Mouse (Mus musculus) heart, postnatal 10 days (tissue): Measurements from ENCODE around the gene Tm4sf4. TPM values are rescaled to one million over a fixed set of nuclear protein-coding genes. Genes with fewer than 3 reads are reported as not detected.

ENCODE experiments used
- DNase-seq, 2 experiments: peaks; one replicate each; pipeline ENCODE4 v3.0.0; 2021
- intact Hi-C: fragments of 180-260 bp; cut with DNase I; formaldehyde crosslinking; loops from one replicate; pipeline ENCODE4 v1.15.1; 2025
- total RNA-seq, 2 experiments: library from RNA; stranded (reverse); gene quantifications; 2 replicates each; pipeline ENCODE4 v1.2.3; 2021

Tm4sf4 gene
- total RNA-seq, result not detected

DNA sequence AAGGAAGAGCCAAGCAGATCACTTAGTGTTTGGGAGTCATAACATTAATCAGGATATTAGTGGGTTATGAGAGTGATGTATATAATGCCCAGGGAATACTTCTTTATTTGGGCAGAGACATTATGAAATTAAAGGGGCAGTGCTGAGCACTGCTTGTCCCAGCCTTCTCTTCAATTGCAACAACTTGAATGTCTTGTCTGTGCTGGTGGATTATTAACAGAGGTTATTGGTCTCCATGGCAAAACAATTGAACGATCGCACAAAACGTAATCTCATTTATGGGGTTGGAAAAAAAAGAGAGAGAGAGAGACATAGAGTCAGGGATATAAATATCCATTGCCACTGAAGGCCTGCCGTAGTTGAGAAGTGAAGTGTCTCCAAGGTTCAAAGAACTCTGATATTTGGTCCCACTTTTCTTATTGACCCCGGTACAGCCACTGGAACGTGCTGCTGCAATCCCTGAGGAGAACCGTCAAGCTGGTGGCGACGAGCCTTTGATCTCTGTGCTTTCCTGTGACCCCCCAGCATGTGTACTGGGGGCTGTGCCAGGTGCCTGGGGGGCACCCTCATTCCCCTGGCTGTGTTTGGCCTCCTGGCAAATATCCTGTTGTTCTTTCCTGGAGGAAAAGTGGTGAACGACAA lies at the start of gene Tm4sf4:
Gene Tm4sf4 (plus strand): TSS at position 226 of the 642 bp plus-strand sequence.
- intact Hi-C loops, result loop anchor here (1.0 to 5.0 kb wide), 2 partner anchors 24 to 88 kb away; no protein-coding TSS in a partner anchor
- no peak for DNase-seq

- no peak for DNase-seq
- intact Hi-C loops, result no loop called here
These were observed 38.7 kb upstream of the Tm4sf4 start for GRCm38 (mm10) chr3:57386423-57386822.

DNA sequence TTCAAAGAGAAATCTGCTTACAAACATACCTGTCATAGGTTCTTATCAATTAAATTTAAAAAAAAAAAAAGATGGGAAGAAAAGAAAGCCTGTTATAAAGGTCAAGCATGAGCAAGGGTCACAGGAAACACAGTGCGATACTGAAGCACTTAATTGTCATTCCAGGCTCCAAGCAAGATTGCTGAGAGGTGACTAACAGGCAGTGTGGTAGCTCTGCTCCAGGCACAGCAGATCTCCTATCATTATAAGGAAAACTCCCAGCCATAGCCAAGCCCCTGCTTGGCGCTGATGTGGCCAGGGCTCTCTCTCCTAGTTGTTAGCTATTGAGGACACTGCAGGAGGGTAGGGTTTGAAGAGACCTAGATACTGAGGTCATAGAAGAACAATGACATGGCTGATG lies 38.2 kb upstream of the Tm4sf4 start:
- peak in 1 of 2 experiments; percentile 11 for DNase-seq
- intact Hi-C loops, result no loop called here

- no peak for DNase-seq
- intact Hi-C loops, result no loop called here
These were observed 37.5 kb upstream of the Tm4sf4 start for GRCm38 (mm10) chr3:57387593-57387992.

DNA sequence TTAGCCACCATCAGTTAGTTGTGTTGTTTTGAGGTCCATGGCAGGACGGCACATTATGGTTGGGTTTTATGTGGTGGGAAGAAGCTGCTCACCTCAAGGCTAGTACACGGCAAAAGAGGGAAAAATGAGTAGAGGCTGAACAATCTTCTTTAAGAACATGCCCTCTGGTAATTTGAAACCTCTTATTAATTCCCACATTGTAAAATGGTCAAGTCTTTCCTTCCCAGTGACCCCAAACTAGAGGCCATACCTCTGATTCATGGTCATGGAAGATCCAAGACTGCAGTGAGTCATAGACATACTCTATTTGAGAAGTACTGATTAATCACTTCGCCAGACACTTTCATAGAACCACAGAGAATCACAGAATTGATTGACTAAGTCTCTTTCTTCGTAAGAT lies 13.6 kb upstream of the Tm4sf4 start:
- intact Hi-C loops, result no loop called here
- no peak for DNase-seq

- intact Hi-C loops, result no loop called here
- no peak for DNase-seq
These were observed 4.9 kb upstream of the Tm4sf4 start for GRCm38 (mm10) chr3:57420233-57420632.

DNA sequence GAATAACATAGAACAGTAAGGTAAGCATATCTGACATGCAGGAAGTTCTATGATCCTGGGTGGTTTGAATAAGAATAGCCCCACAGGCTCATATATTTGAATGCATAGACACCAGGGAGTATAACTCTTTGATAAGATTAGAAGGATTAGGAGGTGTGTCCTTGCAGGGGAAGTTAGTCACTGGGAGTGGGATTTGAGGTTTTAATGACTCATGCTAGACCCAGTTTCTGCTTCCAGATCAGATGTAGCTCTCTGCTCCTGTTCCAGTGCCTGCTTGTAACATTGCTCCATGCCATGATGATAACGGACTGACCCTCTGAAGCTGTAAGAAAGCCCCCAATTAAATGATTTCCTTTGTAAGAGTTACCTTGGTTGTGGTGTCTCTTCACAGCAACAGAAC lies 4.5 kb upstream of the Tm4sf4 start:
- DNase-seq, result no peak
- intact Hi-C loops, result no loop called here

DNA sequence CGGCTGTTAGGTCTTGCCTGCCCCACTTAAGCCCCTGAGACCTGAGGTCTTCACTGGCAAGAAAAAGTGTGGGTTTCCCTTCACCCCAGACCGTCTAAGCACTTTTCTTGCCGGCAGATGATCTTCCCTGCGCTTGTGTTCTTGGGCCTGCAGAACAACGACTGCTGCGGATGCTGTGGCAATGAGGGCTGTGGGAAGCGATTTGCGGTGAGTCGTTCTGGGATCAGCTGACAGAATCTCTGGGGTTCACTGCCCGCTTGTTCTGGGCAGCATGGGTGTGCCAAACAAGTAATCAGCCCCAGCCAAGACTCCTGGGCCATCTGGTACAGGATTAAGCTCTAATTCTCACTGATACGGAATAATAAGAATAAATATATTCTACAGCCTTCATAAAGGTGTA lies 1.2 kb downstream of the Tm4sf4 start:
- no peak for DNase-seq
- intact Hi-C loops, result loop anchor here (5.0 kb wide), 1 partner anchor 89 kb away; no protein-coding TSS in a partner anchor

- intact Hi-C loops, result loop anchor here (1.0 to 5.0 kb wide), 2 partner anchors 92 to 161 kb away; no protein-coding TSS in a partner anchor
- DNase-seq, result peak; percentile 37 to 41
These were observed 3.8 kb downstream of the Tm4sf4 start for GRCm38 (mm10) chr3:57428682-57429464.

- intact Hi-C loops, result loop anchor here (1.0 to 5.0 kb wide), 2 partner anchors 92 to 161 kb away; no protein-coding TSS in a partner anchor
- peak; percentile 31 to 45 for DNase-seq
These were observed 4.4 kb downstream of the Tm4sf4 start for GRCm38 (mm10) chr3:57429486-57429885.

- peak; percentile 69 to 78 for DNase-seq
- intact Hi-C loops, result no loop called here
These were observed 6.6 kb downstream of the Tm4sf4 start for GRCm38 (mm10) chr3:57431706-57432105.

- intact Hi-C loops, result no loop called here
- DNase-seq, result no peak
These were observed 10.2 kb downstream of the Tm4sf4 start for GRCm38 (mm10) chr3:57435364-57435763.

DNA sequence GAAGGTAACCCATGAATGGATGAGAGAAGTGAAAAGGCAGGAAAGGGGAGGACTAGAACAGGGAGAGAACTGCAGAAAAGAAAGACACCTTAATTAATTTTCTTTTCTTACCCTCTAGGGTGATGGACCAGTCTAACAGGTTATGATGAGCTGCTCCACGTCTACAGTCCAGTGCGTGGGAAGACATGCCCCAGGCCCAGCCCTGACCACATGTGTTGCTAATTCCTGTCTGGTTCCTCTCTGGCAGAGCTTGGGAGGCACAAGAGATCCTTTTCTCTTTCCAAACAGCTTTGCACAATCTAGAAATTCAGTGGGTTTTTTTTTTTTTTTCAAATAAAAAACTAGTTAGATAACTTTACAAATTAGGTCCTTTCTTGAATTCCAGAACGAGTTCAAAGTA lies 15.8 kb downstream of the Tm4sf4 start:
- intact Hi-C loops, result no loop called here
- no peak for DNase-seq

DNA sequence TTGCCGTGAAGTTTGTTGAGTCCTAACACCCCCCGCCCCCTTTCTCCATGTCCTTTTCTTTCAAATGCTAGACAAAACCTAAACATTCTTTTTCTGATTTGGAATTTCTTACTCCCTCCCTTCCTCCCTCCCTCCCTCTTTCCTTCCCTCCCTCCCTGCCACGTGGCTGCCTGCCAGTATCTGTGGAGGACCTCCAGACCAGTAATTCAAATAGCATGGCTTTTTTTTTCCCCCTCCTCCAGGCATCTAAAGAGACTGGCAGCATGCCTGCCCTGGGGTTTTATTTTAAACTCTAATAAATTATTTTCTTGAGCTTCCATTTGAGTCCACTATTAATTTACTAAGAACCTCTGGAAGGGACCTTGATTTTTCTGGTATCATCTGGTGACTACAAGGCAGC lies 20.6 kb downstream of the Tm4sf4 start:
- DNase-seq, result peak; percentile 44 to 45
- intact Hi-C loops, result loop anchor here (5.0 kb wide), 1 partner anchor 108 kb away; no protein-coding TSS in a partner anchor

GRCm38 (mm10) chr3:57447889-57448288 lies 22.8 kb downstream of the Tm4sf4 start:
- intact Hi-C loops, result loop anchor here (1.0 to 5.0 kb wide), 2 partner anchors 111 to 181 kb away; no protein-coding TSS in a partner anchor
- no peak for DNase-seq

DNA sequence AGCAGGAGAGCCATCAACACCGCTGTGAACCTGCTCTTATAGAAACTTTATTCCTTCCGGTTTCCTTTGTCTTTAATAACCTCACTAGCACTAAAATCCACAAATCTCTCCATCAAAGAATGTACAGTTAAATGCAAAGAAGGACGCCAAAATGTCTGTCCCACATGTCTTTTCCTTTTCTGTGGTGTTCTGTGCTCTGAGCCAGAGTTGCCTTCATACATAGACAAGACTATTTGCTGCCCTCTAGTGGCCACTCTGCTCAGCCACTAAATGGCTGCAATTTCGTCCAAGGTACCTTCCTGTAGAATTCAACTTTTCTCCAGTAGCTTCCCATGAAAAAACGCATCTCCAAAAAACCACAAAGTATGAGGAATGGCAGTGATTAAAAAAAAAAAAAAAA lies 23.3 kb downstream of the Tm4sf4 start:
- intact Hi-C loops, result loop anchor here (1.0 to 5.0 kb wide), 2 partner anchors 111 to 181 kb away; no protein-coding TSS in a partner anchor
- peak; percentile 80 to 86 for DNase-seq

GRCm38 (mm10) chr3:57458652-57459051 lies 33.5 kb downstream of the Tm4sf4 start:
- intact Hi-C loops, result no loop called here
- no peak for DNase-seq

GRCm38 (mm10) chr3:57463302-57463701 lies 38.2 kb downstream of the Tm4sf4 start:
- intact Hi-C loops, result loop anchor here (10.0 kb wide), 1 partner anchor 271 kb away; the partner anchor contains the start of gene Rnf13
- no peak for DNase-seq

DNA sequence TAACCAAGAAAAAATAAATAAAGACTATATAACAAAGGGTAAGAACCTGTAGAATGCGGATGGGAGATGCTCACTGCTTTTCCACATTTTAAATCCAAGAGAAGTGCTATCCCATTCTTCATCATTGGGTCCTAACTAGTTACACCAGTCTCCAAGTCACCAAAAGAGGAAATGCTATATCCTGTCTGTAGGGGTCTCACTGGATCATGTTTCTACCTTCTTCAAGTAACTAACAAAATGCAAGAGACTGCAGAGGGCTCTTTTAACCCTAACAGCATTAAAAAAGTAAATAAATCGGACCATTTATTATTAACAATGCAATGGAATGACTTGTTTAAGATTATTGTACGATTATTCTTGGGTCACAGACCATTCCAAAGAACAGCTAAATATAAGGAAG lies 41.2 kb downstream of the Tm4sf4 start:
- peak in 1 of 2 experiments; percentile 35 for DNase-seq

GRCm38 (mm10) chr3:57469325-57469724 lies 44.2 kb downstream of the Tm4sf4 start:
- DNase-seq, result no peak
- intact Hi-C loops, result loop anchor here (10.0 kb wide), 1 partner anchor 265 kb away; the partner anchor contains the start of gene Rnf13

More for the DNA sequence above, 41.2 kb downstream of the Tm4sf4 start:
- intact Hi-C loops, result loop anchor here (1.0 to 10.0 kb wide), 2 partner anchors 159 to 269 kb away; partner anchors contain the start of gene Rnf13

GRCm38 (mm10) chr3:57470326-57470725 lies 45.2 kb downstream of the Tm4sf4 start:
- intact Hi-C loops, result loop anchor here (1.0 to 10.0 kb wide), 5 partner anchors 42 to 344 kb away; no protein-coding TSS in a partner anchor
- peak; percentile 79 to 80 for DNase-seq
